Mouse (Mus musculus): ENCODE measurements at regions not wholly inside any gene's neighbourhood (a gene's known extent, or its start where the extent isn't known, plus 50 kb on each side); places are given as distances from the start of the nearest gene placed in this dataset.

GRCm38 (mm10) chr5:106062926-106063325 is 186.6 kb downstream of the Zfp326 start:
- TF ChIP-seq POLR2A (IDR thresholded peaks at IDR 0.05; ENCODE audit: borderline replicate concordance, control insufficient read depth, low read depth, low read length) (no peak), CTCF (IDR thresholded peaks at IDR 0.05; ENCODE audit: control insufficient read depth, insufficient read depth, low read length) (no peak)
